Mouse (Mus musculus) brown adipose tissue, adult 24 weeks (tissue): ENCODE measurements around the gene Pramel3. TPM values are rescaled to one million over a fixed set of nuclear protein-coding genes. Genes with fewer than 3 reads are reported as not detected.
"Not testable (repeated sequence)": the region's sequence is repeated elsewhere in the genome, so short reads cannot be mapped to it uniquely, and the experiment has no call there.

ENCODE experiments used
- H3K27ac ChIP-seq: fragments of 200-500 bp; replicated peaks from 2 replicates; pipeline ENCODE4 v1.5.1; 2012; ENCODE audit warnings: low read depth, mild to moderate bottlenecking, low read length
- H3K4me1 ChIP-seq: fragments of 200-500 bp; 2 replicates; pipeline ENCODE4 v1.6.1; 2012; ENCODE audit warnings: low read length, mixed read lengths; ENCODE audit not compliant: control insufficient read depth, insufficient read depth, insufficient read length
- H3K4me3 ChIP-seq: fragments of 200-500 bp; 2 replicates; pipeline ENCODE4 v1.5.1; 2012; ENCODE audit warnings: low read depth, mild to moderate bottlenecking, low read length, moderate library complexity; ENCODE audit not compliant: insufficient read depth
- polyA plus RNA-seq: library from polyadenylated mRNA; stranded (reverse); fragments of >200 nt; gene quantifications from 2 replicates; pipeline ENCODE4 v1.2.4, GENCODE M21; 2012; ENCODE audit not compliant: missing spikeins, insufficient read depth, insufficient read length

The Pramel3 gene
- not detected in 2 replicates for polyA plus RNA-seq

DNA sequence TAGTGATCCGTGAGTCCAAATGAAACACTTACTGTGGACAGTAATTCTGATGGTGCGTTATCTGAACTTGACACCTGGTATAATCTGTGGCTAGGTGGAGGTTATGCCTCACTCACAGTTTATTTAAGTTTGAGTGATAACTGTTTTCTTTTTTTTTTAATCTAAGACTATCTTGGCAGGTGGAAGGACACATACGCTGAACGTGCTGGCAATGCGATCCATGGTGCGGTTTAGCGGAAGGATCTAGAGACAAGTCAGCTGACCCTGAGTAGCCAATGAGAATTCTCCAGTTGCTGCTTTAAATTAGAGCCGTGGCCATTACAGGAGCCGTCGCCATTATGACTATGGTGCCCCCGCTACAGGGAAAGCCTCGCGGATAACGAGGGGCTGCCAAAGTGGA is at the start of gene Pramel3:
Gene Pramel3 (plus strand): TSS at position 301 of the 400 bp plus-strand sequence.
- not testable (repeated sequence) for H3K4me1 ChIP-seq, H3K4me3 ChIP-seq, H3K27ac ChIP-seq

DNA sequence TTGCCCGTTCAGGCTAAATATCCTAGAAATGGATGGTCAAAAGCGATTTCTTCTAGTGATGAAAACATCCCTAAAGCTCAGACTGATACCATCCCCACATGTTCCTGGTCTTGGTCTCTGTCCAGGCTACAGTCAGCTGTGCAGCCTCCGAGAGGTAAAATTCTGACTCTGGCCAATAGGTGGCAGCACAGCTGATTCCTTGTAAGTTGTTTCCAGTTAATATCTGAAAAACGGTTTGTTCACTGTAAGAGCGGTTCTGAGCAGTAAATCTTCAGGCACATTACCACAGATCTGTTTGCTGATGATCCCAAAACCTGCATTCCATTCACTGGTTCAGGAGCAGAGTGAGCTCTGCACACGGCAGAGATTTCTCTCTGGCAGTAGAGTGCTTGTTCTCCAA is 58.6 kb downstream of the Pramel3 start:
- not testable (repeated sequence) for H3K27ac ChIP-seq, H3K4me3 ChIP-seq, H3K4me1 ChIP-seq

DNA sequence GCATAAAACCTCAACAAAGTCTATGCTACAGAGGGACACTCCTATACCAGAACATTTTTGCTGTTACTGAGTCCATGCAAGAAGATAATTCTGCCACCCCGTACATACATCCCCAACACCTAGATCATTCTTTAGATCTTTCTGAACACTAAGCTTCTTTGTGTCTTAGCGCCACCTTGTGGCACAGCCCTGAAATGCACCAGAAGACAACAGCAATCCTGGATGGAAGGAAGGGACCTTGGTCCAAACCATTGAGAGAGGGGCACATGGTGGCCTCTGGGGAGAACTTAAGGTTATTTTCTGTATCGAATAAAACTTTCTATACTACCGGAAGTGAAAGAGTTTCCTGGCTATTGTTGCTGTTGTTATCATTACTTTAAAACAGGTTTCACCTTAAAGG is 59.8 kb downstream of the Pramel3 start:
- not testable (repeated sequence) for H3K27ac ChIP-seq, H3K4me3 ChIP-seq, H3K4me1 ChIP-seq

Other genes starting within 250 kb of the Pramel3 start
- gene Gm15023, start 124.7 kb upstream of the Pramel3 start, polyA plus RNA-seq, result not detected in 2 replicates
- not detected in 2 replicates for gene Tceal6, start 91.6 kb upstream of the Pramel3 start, polyA plus RNA-seq
- not detected in 2 replicates for gene Gm5128, start 71.0 kb downstream of the Pramel3 start, polyA plus RNA-seq
- not detected in 2 replicates for gene Gm7903, start 131.5 kb downstream of the Pramel3 start, polyA plus RNA-seq
- gene AV320801, start 192.3 kb downstream of the Pramel3 start, polyA plus RNA-seq, result not detected in 2 replicates